Mouse (Mus musculus) hindbrain, embryonic 14.5 days (tissue): ENCODE data around the gene Fat1. TPM values are rescaled to one million over a fixed set of nuclear protein-coding genes. Genes with fewer than 3 reads are reported as not detected.
A peak's percentile ranks its signal among the peaks of the same experiment; 100 is the strongest.

Experiments used
- ATAC-seq: fragments of 200-750 bp; cut with Nextera tagmentation; 2 replicates; pipeline ENCODE4 v1.8.0; 2017; ENCODE audit warnings: moderate number of reproducible peaks, mild to moderate bottlenecking, moderate TSS enrichment, moderate library complexity; ENCODE audit not compliant: low FRiP score
- DNase-seq: peaks from one replicate; pipeline ENCODE4 v3.0.0-alpha.2; 2015; ENCODE audit warnings: low spot score
- H3K27ac ChIP-seq: fragments of 300-500 bp; sonication (generic); 2 replicates; pipeline ENCODE4 v1.5.1; 2014; ENCODE audit warnings: mild to moderate bottlenecking, moderate library complexity
- H3K27me3 ChIP-seq: fragments of 300-500 bp; sonication (generic); 2 replicates; pipeline ENCODE4 v1.6.1; 2014; ENCODE audit warnings: mild to moderate bottlenecking, low read length, mixed read lengths; ENCODE audit not compliant: control insufficient read depth, insufficient read depth
- H3K36me3 ChIP-seq: fragments of 300-500 bp; sonication (generic); replicated peaks from 2 replicates; pipeline ENCODE4 v1.6.1; 2014; ENCODE audit not compliant: control insufficient read depth, insufficient read depth
- H3K4me1 ChIP-seq: fragments of 300-500 bp; sonication (generic); replicated peaks from 2 replicates; pipeline ENCODE4 v1.6.1; 2014; ENCODE audit warnings: antibody characterized with exemption, low read length, mixed read lengths; ENCODE audit not compliant: control insufficient read depth, insufficient read depth
- H3K4me2 ChIP-seq: fragments of 300-500 bp; sonication (generic); replicated peaks from 2 replicates; pipeline ENCODE4 v1.6.1; 2014; ENCODE audit warnings: mild to moderate bottlenecking, moderate library complexity
- H3K4me3 ChIP-seq: fragments of 300-500 bp; sonication (generic); replicated peaks from 2 replicates; pipeline ENCODE4 v1.5.1; 2014; ENCODE audit warnings: mild to moderate bottlenecking, low read length
- H3K9ac ChIP-seq: fragments of 300-500 bp; sonication (generic); 2 replicates; pipeline ENCODE4 v1.6.1; 2014
- H3K9me3 ChIP-seq: fragments of 300-500 bp; sonication (generic); 2 replicates; pipeline ENCODE4 v1.6.1; 2016; ENCODE audit warnings: low read length; ENCODE audit not compliant: control insufficient read depth
- WGBS: fragments of 180-500 bp; shearing (Covaris S2); extraction: QIAGEN DNeasy Blood & Tissue Kit; methylation state at CpG from one replicate; pipeline ENCODE4 v1.1.7; 2014; 5-methylcytosine and 5-hydroxymethylcytosine counted together
- polyA plus RNA-seq: library from polyadenylated mRNA; unstranded; fragments of >200 nt; fragmentation: Nextera tagmentation; extraction: Ambion mirVana; gene quantifications from 2 replicates; pipeline ENCODE4 v1.2.1, GENCODE M21; 2014

Gene Fat1
- 25.3 and 28.8 TPM in 2 replicates for polyA plus RNA-seq

DNA sequence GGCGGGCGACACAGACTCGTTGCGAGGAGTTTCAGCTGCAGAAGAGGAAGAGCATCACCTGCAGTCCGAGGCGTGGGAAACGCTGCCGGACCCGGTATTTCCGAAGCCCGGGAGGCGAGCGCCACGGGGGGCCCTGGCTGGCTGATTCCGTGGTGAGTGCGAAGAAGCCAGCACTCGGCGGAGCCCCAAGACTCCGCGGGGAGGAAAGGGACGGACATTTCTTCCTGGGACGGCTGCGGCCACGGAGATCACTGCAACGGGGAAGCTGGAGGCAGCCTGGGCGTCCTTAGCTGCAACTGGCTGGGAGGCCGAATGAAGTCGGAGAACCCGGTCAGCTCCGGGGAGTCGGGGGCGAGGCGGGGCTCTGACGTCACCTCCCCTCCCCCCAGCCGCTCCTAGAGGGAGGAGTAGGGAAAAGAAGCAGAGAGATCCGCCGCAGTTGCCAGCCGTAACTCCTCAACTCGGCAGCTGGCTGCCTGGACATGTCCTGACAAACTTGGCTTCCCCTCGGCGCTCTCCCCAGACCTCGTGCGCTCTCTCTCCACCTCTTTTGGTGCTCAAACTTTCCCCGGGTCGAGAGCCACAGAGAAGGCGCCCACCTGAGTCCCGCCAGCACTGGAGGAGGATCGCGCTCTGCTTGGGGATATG, at the start of gene Fat1:
TSS of gene Fat1 (plus strand) at position 598 of the 648 bp plus-strand sequence.
- Histone ChIP-seq H3K27ac (peak within 1 kb of the TSS; percentile 85), H3K9ac (peak within 1 kb of the TSS; percentile 68), H3K27me3 (no peaks in the 10 kb centered on the region), H3K9me3 (no peaks in the 10 kb centered on the region), H3K4me3 (peak within 1 kb of the TSS; percentile 66), H3K4me1 (peaks cover 3% of the 10 kb centered on the region; the same call in 1 of the 2 replicates), H3K36me3 (no peaks in the 10 kb centered on the region), H3K4me2 (peak within 1 kb of the TSS; percentile 87)
- DNase-seq = peak; percentile 74
- WGBS = under 1% methylated on average over 47 of the region's 49 CpGs
- ATAC-seq = peak; percentile 70

DNA sequence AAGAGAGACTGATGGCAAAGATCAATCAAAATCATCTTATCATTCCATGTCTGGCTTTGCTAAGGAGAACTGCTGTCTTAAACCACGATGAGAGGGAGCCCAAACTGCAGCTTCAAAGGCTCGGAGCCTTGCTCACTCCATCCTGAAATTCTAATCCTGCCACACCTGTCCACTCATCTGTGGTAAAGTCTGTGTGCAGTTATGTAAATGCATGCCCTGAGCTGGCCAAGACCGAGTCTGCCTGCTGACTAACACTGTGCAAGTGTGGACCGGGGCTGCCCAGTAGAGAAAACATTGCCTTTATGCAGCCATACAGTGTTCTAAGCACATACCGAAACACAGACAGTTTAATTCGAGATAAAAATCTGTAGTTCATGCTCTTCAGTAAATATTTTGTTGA, 40.6 kb upstream of the Fat1 start:
- WGBS = 80% methylated on average over 6 of the region's 6 CpGs
- H3K9me3 ChIP-seq = no peaks in the 10 kb centered on the region
- H3K9ac ChIP-seq = no peak overlapping the region
- no peak overlapping the region for H3K27ac ChIP-seq
- H3K4me3 ChIP-seq = no peak overlapping the region
- 0 out of 2 replicates have a peak, but pooled peaks cover 5% of the 10 kb centered on the region for H3K4me1 ChIP-seq
- ATAC-seq = no peak
- DNase-seq = no peak
- H3K4me2 ChIP-seq = no peak overlapping the region
- no peaks in the 10 kb centered on the region for H3K27me3 ChIP-seq
- no peaks in the 10 kb centered on the region for H3K36me3 ChIP-seq

DNA sequence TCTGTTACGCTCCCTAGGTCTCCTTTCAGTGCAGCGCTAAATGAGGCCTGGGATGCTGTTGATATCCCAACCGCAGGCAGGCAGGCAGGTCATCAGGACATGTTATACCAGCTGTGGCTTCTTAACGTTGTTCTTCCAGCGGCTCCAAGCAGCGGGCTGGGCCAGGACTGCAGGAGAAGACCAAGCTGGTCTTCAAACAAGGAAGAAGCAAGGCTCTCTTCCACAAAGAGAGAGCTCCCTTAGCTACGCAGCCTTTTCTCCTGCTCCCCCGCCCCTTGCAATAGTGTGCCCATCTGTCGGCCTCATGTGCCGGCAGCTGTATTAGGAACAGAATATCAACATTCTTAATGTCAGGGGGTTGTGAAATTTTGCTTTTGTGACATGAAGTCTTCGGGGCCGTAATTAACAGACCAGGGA, 35.7 kb upstream of the Fat1 start:
- Histone ChIP-seq H3K4me3 (no peak overlapping the region), H3K36me3 (no peaks in the 10 kb centered on the region), H3K9me3 (no peaks in the 10 kb centered on the region), H3K4me2 (0 out of 2 replicates have a peak overlapping the region, but pooled peaks have one; percentile 8), H3K27ac (no peak overlapping the region; the same call in 1 of the 2 replicates), H3K27me3 (no peaks in the 10 kb centered on the region), H3K9ac (no peak overlapping the region), H3K4me1 (0 out of 2 replicates have a peak, but pooled peaks cover 5% of the 10 kb centered on the region)
- DNase-seq (peak; percentile 30), ATAC-seq (no peak; the same call in 1 of the 2 replicates)
- 34% methylated on average over 12 of the region's 12 CpGs for WGBS

DNA sequence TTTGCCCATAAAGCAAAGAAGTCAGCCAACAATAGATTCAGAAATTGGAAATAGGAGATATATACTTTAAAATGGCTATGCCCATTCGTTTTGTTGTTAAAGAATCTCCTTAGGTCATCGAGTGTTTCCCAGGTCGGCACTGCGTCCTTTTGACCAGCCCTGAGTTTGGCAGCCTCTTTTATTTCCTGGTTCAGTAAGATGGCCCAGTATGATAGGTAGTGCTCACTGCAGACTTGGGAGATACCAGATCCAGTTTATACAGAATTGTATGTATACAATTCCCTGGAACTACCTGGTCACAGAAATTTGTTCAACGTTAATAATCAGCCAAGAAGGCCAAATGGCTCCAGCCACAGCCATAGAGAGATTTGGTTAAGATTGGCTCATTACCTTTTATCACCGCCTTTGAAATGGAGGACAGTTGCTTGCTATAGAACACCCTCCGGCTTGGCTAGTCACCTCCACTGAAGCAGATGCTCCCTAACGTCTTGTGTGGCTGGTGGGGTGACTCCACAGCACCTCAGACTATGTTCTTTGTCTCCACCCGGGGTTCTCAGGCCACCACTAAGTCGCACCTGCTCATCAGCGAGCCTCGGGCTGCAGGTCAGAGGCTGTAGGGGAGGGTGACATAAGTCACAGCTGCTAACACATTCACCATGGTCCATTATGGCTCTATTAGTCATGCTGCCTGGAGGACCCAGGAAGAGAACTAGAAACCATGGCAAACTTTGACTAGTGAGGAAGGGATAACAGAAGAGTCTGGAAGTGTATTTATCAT, 23.9 kb upstream of the Fat1 start:
- WGBS = 74% methylated on average over 12 of the region's 12 CpGs
- DNase-seq (no peak), ATAC-seq (no peak)
- Histone ChIP-seq H3K27me3 (no peaks in the 10 kb centered on the region), H3K27ac (no peak overlapping the region), H3K4me1 (no peaks in the 10 kb centered on the region), H3K4me2 (no peak overlapping the region), H3K4me3 (no peak overlapping the region), H3K9ac (no peak overlapping the region), H3K9me3 (no peaks in the 10 kb centered on the region), H3K36me3 (no peaks in the 10 kb centered on the region)

DNA sequence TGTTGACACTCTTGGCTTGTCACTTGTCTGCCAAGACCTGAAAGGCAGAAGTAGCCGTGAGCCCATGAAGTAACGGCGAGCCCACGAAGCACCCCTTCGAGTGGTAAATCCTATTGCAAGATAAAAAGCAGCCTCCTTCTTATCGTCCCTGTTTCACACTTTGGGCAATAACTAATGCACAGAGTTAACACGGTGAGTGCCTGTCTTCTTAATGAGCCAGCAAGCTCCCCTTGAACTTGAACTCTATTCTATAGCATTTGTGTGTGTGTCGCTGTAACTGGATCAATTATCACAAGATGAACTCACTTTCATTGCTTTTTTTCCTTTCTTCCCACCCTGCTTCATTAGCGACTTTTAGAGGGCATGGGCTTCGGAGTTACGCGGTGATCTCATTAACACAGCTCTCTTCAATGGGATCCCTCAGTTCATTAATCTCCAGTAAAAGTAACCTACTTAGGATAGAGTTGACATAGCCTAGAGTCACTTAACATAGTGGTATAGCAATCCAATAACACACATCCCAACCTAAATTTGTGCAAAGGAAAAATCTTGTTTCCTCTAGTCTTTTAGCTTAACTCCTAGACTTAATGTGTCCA, 15.7 kb upstream of the Fat1 start:
- DNase-seq (no peak), ATAC-seq (no peak)
- no peaks in the 10 kb centered on the region for H3K36me3 ChIP-seq
- no peaks in the 10 kb centered on the region for H3K9me3 ChIP-seq
- H3K27me3 ChIP-seq = no peaks in the 10 kb centered on the region
- H3K9ac ChIP-seq = no peak overlapping the region
- no peaks in the 10 kb centered on the region for H3K4me1 ChIP-seq
- H3K4me2 ChIP-seq = no peak overlapping the region
- H3K4me3 ChIP-seq = no peak overlapping the region
- 92% methylated on average over 12 of the region's 12 CpGs for WGBS
- H3K27ac ChIP-seq = no peak overlapping the region

DNA sequence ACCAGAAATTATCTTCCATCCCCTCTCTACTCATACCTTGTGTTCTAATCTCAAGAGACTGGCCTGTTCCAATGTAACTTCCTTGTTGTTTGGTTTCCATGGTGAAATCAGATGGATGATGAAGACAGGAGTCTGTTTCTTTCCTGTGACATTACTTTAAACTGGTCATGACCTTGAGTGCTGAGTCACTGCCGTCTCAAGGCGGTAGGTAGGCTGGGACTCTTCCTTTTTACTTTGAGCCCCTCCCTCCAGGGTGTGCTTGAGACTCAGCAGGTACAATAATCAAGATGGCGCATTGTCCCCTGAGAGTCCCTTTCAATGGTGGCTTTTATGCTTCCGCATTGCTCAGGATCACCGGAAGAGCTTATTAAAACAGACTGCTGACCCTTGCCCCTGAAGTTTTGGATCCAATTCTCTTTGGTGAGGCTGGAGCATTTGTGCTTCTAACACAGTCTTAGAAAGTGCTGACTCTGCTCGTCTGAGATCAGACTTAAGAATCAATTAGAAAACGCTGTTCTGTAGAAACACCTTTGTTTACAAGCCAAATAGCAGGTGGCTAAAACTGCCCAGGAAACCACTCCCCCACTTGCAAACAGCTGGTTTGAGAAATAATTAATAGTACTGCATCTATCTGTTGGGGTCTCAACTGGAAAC, 14.7 kb upstream of the Fat1 start:
- Histone ChIP-seq H3K27ac (no peak overlapping the region), H3K27me3 (no peaks in the 10 kb centered on the region), H3K9me3 (no peaks in the 10 kb centered on the region), H3K4me3 (no peak overlapping the region), H3K4me2 (no peak overlapping the region), H3K36me3 (no peaks in the 10 kb centered on the region), H3K9ac (no peak overlapping the region), H3K4me1 (no peaks in the 10 kb centered on the region)
- WGBS = 71% methylated on average over 7 of the region's 7 CpGs
- no peak for DNase-seq
- no peak for ATAC-seq

DNA sequence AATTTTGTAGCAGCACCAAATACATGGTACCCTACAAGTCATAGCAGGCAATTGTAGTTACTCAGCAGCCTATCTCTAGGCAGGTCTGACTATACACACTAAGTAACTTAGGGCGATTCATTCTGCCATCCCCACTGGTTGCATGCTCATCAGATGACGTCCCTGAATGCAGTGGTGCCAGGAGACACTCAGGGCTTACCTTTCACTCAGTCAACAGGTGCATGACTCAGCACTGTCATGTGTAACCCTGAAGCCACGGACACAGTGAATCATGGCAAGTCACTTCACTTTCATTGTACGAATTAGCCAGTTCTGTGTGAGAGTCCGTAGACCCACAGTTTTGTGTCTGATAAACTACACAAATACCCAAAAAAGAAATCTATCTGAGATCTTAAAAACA, 10.3 kb upstream of the Fat1 start:
- WGBS = 91% methylated on average over 5 of the region's 5 CpGs
- ATAC-seq = no peak

DNA sequence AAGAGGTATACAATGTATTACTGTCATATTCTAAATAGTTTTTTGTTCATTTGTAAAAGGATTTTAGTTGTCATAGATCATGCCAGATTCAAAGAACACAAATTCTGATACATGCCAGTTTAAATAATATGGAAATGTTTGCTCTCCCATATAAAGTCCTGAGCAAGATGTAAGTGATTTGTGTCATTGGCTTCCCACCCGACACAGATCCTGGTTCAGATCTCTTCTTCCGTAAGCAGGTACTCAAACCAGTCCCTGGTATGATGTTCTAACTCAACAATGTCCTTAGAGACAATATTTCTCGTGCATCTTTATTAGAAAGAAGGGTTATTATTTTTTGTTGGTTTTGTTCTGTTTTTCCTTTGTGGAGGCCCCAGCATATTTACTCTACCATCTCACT, 5.2 kb upstream of the Fat1 start:
- Histone ChIP-seq H3K4me3 (no peak overlapping the region), H3K9me3 (no peaks in the 10 kb centered on the region), H3K4me1 (peaks cover 3% of the 10 kb centered on the region; the same call in 1 of the 2 replicates), H3K36me3 (no peaks in the 10 kb centered on the region), H3K4me2 (no peak overlapping the region), H3K27ac (no peak overlapping the region), H3K9ac (no peak overlapping the region), H3K27me3 (no peaks in the 10 kb centered on the region)
- ATAC-seq (no peak), DNase-seq (no peak)
- WGBS = 89% methylated on average over 3 of the region's 3 CpGs

More for the DNA sequence above, 10.3 kb upstream of the Fat1 start:
- no peak for DNase-seq
- Histone ChIP-seq H3K4me2 (no peak overlapping the region), H3K27ac (no peak overlapping the region), H3K36me3 (no peaks in the 10 kb centered on the region), H3K4me3 (no peak overlapping the region), H3K27me3 (no peaks in the 10 kb centered on the region), H3K9ac (no peak overlapping the region), H3K9me3 (no peaks in the 10 kb centered on the region), H3K4me1 (no peaks in the 10 kb centered on the region)
